In genomic region chr14:9488585-9488984, GRCm38 (mm10) we compare ENCODE assay signal across 23 mouse cellular contexts.
"Had no signal": no experiment of that assay in that cellular context is flagged by ENCODE, and none has a peak within 500 bp of the region (broad histone marks: within the 10 kb centered on the region; RNA-seq: fewer than 3 reads in every experiment).

No protein-coding gene starts in this region.

- H3K27me3 ChIP-seq: lung, embryonic 15.5 days; megakaryocyte, embryonic 14.5 days; midbrain, embryonic 12.5 days; neural tube, embryonic 15.5 days; stomach, embryonic 15.5 days had no signal

- H3K9ac ChIP-seq: liver, postnatal 0 days; lung, embryonic 15.5 days; midbrain, embryonic 12.5 days; neural tube, embryonic 13.5 days; neural tube, embryonic 15.5 days; stomach, embryonic 15.5 days had no signal

- DNase-seq: liver, postnatal 0 days; lung, adult 2 months; lung, postnatal 14 days; lung, postnatal 36 days; midbrain, embryonic 14.5 days; retina, postnatal 1 day; right cerebral cortex, adult 18-20 months; right cerebral cortex, postnatal 25 days; thymus, adult 2 months; thymus, postnatal 25 days; thymus, postnatal 4 days had no signal

- H3K4me1 ChIP-seq: megakaryocyte, embryonic 14.5 days; midbrain, embryonic 10.5 days; midbrain, embryonic 12.5 days; neural tube, embryonic 13.5 days; neural tube, embryonic 15.5 days; stomach, embryonic 15.5 days had no signal

- H3K4me2 ChIP-seq: lung, embryonic 15.5 days; midbrain, embryonic 12.5 days; neural tube, embryonic 13.5 days; neural tube, embryonic 15.5 days; stomach, embryonic 15.5 days had no signal

- H3K4me3 ChIP-seq: lung, embryonic 15.5 days; megakaryocyte, embryonic 14.5 days; midbrain, embryonic 10.5 days; midbrain, embryonic 12.5 days; myocyte; neural tube, embryonic 13.5 days; neural tube, embryonic 15.5 days; stomach, embryonic 15.5 days had no signal

- ATAC-seq: liver, postnatal 0 days; lung, postnatal 0 days; midbrain, embryonic 16.5 days had no signal

- H3K27ac ChIP-seq: lung, embryonic 15.5 days; macrophage; midbrain, embryonic 10.5 days; midbrain, embryonic 12.5 days; neural tube, embryonic 13.5 days; neural tube, embryonic 15.5 days; stomach, embryonic 15.5 days; stomach, postnatal 0 days had no signal

- H3K36me3 ChIP-seq: lung, embryonic 15.5 days; midbrain, embryonic 10.5 days; midbrain, embryonic 12.5 days; neural tube, embryonic 13.5 days; neural tube, embryonic 15.5 days; stomach, embryonic 15.5 days had no signal

- H3K9me3 ChIP-seq: lung, embryonic 15.5 days; megakaryocyte, embryonic 14.5 days; midbrain, embryonic 10.5 days; midbrain, embryonic 12.5 days; neural tube, embryonic 13.5 days; neural tube, embryonic 15.5 days; stomach, embryonic 15.5 days had no signal
